Mouse (Mus musculus): ENCODE data around the gene Nme9. TPM values are rescaled to one million over a fixed set of nuclear protein-coding genes. Genes with fewer than 3 reads are reported as not detected.

Gene Nme9
- polyA plus RNA-seq (2012; rRNA removed): 1.6 and 3.1 TPM in 2 replicates

DNA sequence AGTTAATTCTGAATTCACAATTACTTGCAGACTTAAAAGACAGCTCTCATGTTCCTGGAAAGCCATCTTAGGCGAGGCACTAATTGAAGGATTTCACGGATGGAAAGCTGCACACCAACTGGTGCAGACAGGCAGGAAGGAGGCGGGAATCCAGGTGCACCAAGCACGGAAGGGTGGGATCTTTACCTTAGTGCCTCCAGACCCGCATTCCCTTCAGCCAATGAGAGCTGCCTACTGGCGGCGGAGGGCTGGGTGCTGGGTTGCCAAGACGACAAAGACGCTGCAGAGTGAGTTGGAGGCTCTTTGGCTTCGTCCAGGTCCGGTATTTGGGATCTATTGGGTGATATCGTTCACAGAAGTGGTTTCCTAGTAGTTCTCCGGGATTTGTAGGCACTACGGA, at the start of gene Nme9:
Gene Nme9 (plus strand): TSS at position 315 of the 400 bp plus-strand sequence.
- no peak for DNase-seq (ENCODE audit: low read depth)

DNA sequence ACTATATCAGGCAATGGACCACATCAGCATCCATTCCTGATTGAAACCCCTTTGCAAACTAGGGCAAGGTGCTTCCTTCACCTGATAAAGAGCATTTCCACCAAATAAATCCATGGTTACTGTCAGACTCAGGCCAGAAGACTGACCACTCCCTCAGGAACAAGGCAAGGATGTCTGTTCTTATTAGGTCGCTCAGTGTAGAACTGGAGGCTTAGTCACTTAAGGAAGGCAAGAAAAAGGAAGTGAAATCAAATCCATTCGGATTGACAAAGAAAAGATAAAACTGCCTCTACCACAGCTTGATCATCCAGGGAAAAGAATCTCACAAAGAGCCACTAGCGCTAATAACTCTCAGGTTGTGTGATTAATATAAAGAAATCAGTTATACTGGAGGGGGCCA, 42.0 kb upstream of the Nme9 start:
- no peak for DNase-seq (ENCODE audit: low read depth)

DNA sequence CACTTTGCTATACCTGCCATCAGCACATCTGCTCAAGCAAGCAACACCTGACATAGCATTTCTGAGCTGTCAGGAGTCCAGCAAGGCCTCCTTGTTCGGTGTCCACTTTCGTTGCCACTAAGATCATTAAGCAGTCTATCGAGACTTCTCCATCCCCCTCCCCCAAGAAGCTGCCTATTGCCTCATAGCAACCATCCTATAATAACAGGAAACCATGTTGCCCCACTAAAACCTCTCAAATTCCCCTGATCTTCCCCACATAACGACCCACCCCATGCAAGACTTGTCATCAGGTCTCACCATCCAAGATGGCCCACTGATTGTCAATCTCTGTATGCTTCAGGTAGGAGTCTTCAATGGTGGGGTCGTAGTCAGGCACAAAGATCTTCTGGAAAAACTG, 40.2 kb upstream of the Nme9 start:
- DNase-seq (ENCODE audit: low read depth): no peak

DNA sequence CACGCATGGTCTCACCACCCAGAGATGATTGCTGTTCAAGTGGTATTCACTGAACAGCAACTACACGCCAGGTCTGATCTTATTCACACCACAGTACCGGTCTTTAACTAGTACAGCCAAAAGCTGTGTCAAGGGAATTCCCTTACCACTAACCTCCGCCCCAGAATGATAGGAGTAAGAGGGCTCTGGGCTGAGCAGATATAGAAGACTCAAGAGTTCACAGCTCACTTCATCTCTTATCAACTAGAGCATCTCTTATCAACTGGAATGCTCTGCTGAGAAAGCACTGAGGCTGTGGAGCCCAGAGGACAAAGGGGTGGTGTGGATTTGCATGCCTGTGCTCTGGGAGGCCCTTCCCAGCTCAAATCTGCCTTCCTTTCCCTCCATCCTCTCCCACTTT, 39.5 kb upstream of the Nme9 start:
- DNase-seq (ENCODE audit: low read depth): no peak

DNA sequence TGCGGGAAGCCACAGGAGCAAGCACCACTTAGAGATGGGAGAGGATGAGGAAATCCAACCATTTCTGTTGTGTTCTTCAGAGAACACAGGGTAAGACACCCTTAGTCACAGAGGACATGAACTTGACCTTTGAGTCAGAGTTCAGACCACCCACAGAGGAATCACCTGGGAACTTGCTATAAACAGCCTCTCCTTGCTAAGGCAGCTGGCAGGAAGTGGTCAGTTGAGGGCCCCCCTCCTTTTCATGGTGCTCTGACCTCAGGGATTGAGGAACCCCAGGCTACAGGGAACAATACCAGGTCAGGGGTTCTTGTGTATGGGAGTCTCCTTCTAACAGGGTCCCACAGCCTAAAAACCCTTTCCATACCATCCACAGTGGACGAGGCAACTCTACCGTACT, 34.5 kb upstream of the Nme9 start:
- DNase-seq (ENCODE audit: low read depth): no peak

DNA sequence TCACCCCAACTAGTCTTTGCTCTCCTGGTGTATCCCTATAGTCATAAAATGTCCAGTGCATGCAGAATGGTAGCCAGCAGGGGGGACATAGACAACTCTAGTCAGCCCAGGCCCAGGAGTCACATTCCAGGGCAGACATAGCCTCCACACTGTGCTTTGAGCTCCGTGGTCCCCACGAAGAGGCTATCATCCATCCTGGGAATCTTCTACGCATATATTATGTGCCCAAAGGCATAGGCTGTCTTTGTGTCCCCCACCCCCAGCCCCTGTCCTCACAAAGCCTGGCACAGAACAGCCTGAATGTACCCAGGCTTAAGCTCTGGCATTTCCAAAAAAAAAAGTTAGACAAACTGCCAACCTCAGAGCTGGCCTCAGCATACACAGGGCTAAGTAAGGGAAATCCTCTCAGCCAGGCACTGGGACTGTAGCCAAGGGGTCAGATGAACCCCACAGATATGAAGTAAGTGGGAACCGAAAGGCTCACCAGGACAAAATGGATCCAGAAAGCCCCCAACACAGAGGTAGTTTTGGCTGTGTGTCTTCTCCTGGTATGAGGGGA, 33.9 kb upstream of the Nme9 start:
- no peak for DNase-seq (ENCODE audit: low read depth)

DNA sequence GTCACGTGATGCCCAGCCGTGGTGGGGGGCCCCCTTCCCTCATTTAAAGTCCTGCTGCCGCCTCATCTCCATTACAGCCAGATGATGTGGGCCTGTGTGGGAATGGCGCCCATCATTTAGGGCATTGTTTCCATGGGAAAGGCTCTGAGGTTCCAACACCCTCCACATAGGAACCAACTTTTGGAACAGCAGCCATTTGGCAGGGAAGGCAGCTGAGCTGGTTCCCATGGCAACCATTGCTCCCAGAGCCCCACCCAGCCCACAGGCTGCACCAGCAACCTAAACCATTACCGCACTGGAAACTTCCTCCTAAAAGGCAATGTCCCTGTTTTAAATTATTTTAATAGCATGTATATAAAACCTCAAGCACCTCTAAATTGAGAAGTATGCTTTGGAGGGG, 32.9 kb upstream of the Nme9 start:
- no peak for DNase-seq (ENCODE audit: low read depth)

DNA sequence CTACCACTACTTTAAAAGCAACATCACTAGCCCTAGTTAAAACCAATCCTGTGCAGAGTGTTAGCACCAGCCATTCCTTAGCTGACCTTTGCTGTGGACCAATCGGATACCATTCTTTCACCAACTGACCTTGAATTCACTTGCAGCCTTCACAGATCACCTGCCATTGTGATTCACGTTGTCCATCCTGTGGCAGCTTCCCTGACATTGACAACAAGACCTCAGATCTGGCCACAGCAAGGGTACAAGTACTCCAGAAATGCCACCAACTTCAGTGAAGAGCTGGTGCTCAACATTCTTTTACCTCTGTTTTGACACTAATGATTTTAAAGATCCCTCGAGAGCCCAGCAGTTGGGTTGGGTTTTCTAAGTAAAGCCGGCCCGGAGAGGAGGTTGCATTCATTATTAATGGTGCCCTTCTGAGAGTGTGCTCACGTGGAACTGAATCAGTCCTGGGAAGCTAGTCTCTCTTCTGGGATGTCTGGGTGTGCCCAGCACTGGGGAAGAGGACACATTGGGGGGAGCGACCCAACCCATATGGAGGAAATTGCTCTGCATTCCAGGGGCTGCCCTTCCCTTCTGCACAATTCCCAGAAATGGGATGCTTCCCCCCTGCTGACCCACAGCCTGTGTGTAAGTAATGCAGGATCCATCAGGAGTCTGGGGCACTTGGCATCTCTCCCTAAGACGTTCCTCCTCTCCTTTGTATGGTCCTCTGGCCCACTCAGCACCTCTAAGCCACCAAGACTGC, 31.1 kb upstream of the Nme9 start:
- DNase-seq (ENCODE audit: low read depth): no peak

DNA sequence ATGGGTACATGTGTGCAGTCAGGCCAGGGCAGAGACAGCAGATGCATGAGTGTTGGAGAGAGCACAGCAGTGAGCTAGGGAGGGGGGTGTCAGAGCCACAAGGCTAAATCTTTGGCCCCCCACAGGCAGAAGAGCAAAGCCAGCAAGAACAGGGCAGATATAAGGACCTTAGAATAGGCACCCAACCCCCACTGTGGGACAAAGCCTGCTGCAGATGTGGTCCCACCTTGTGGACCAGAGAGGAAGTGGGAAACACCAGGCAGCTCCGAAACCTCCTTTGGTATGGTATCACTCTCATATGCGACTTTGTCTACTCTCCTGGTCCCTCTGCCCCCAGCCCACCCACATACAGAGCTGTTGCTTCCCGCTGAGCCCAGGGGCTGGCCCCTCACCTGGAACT, 29.4 kb upstream of the Nme9 start:
- no peak for DNase-seq (ENCODE audit: low read depth)

DNA sequence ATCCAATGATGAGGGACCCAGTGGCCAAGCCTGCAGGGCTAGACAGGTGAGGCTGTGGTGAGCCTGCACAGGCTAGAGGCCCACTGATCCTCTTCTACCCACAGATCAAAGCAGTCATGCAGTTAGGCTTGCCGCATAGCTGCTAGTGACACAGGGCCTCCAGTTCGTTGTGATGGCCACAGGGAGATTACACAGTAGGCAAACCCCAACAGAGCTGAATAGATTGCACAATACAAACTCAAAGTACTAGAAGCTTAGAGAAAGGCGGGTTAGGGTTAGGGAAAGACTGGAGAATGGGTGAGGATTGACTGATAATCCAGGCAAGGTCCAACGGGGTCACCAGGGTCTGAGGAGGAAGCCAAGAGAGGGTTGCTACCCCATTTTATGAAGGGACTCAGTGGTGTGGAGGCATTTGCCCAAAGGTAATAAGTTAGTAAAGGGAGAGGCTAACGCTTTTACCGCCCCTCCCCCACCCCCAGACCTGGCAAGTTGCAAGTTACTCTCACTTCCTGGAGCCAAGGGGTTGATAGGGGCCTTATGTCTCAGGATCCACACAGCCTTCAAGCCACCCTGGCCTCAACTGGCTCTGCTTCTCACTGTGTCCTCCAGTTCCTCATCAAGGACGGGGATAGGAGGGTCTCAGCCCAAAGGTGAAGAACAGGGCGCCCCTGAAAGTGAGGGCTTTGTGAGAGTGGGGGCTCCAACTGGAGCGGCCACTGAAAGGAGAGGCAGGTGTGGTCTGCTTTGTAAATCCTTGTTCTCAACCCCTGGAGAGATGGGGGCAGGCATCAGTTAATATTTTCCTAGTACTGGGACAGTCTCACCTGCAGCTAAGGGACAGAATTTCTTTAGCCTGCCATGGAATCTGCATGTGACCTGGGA, 27.3 kb upstream of the Nme9 start:
- DNase-seq (ENCODE audit: low read depth): no peak

DNA sequence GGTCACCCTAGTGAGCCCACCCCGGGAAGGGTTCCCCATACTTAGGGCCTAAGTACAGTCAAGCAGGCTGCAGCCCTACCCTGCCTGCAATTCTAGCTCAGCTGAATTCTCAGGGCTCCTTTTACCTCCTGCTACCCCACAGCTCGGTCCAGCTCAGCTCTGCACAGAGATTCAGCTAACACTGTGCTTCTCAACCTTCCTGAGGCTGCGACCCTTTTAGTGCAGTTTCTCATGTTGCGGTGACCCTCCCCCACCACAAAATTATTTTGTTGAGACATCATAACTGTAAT, 26.8 kb upstream of the Nme9 start:
- no peak for DNase-seq (ENCODE audit: low read depth)

DNA sequence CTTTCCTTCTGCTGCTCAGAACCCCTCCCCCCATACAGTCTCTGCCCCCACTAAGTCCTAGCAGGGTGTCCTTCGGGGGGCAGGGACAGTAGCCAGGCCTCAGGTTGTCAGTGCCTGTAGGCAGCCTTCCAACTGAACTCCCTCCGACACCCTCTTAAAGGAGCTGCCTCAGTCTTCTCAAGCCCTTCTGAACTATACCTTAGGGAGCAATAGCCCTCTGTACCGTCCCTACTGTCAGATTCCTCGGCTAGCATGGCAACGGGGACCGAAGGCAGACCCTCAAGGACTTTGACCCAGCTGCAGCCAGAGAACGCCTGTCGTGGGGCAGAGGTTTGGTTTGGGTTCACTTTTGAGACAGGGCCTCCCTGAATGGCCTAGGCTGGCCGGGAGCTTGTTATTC, 26.0 kb upstream of the Nme9 start:
- no peak for DNase-seq (ENCODE audit: low read depth)

DNA sequence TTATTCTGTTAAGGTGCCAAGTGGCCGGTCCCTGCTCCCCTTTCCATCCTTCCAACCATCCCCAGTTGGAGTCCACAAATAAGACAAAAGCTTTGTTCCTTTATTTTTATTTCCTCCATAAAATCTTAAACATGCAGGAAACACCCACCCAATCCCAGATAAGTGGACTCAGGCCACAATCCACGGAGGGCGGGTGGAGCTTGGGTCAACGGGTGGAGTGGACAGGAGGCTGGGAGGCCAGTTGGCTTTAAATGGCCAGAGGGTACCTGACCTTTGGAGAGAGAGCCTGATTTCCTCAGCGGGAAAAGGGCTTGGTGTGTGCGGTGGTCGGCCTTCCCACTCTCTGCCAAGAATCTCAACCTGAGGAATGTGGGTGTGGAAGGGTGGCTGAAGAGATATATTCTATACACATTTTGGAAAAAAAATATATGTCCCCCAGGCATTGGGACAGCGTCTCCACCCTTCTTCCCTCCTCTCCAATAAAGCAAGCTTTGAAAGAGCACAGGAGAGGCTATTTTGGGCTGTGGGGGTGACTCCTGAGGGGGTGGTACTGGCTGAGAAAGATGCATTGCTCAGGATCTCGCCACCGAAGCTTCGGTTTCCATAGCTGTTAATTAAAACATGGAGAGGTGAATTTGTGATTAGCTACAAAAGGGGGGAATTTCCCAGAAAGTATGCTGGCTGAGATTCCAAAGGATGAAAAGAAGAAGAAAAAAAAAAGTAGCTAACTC, 22.5 kb upstream of the Nme9 start:
- DNase-seq (ENCODE audit: low read depth): no peak

DNA sequence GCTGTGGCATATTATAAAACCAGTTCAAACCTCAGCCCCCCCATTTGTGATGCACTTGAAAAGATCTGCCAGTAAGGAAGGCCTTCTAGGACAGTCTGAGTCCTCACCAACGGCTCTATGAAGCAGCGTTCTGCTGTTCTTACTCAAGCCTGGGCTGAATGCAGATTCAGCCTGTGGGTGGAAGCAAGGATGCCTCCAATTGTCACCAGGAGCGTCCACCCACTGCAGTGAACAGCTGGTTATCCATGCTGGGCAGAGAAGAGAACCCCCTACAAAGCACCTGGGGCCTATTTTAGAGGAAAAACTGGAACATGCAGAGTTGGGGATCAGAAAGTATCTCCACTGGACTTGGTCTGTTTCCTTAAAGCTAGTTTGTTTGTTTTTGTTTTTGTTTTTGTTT, 21.4 kb upstream of the Nme9 start:
- no peak for DNase-seq (ENCODE audit: low read depth)

DNA sequence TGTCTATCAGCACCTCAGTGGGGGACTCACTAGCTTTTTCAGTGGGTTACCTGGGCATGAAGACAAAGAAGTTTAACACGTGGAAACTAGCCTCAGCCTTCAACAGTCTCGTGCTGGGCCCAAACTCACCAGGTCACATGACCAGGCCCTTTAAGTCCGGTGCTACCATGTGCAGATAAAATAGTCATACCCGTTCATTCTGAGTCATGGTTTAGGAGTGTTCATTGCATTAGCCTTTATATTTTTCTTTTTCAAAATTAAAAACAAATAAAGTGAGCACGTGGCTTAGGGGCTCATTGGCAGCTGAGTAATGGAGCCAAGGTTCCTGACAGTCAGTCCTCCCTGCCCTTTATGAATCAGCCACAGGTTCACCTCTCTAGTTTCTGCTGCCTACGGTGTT, 20.5 kb upstream of the Nme9 start:
- DNase-seq (ENCODE audit: low read depth): no peak

DNA sequence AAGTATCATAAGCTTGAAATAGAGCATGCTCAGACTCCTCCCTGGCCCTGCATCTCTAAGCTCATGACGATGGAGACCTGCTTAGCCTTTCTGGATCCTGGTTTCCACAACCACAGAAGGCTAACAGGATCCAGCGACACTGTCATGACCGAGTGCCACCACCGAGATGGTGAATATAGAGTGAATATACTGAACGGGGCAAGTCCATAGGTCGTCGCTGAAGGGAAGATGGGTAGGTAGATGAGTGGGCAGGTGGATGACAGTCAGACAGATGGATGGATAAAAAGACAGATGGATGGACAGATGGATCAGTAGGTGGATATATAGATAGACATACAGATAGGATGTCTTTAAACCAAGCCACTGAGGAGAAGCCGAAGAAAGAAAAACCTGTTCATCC, 19.9 kb upstream of the Nme9 start:
- no peak for DNase-seq (ENCODE audit: low read depth)

DNA sequence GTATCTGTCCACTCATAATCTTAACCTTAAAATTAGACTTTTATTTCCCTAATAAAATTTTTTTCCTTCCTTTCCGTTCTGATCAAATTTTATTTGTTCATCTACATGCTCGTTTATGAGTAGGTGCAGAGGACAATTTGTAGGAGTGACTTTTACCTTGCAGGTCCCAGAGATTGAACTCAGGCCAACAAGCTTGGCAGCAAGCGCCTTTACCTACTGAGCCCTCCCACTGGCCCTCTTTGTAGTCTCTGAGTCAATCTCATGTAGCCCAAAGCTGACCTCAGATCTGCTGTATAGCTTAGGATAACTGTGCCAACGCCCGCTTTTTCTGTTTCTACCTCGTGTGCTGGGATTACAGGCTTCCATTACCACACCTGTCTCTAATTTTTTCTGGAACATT, 19.3 kb upstream of the Nme9 start:
- no peak for DNase-seq (ENCODE audit: low read depth)

DNA sequence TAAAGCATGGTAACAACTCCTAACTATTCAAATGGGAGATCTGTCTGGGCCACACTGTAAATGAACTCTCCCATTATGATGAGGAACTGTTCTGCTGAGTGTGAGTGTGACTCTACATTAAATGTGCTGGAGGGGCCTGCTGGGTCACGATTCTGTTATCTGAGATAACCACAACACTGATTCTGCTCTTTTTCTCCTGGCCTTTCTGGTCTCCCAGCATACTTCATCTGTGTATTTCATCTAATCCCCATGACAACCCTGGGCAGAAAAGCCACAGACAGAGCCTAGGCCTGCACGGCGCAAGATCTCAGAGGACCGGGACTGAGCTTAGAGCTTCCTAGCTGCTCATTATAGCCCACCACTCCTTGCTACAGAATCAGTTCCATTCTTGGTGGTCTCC, 18.8 kb upstream of the Nme9 start:
- no peak for DNase-seq (ENCODE audit: low read depth)

DNA sequence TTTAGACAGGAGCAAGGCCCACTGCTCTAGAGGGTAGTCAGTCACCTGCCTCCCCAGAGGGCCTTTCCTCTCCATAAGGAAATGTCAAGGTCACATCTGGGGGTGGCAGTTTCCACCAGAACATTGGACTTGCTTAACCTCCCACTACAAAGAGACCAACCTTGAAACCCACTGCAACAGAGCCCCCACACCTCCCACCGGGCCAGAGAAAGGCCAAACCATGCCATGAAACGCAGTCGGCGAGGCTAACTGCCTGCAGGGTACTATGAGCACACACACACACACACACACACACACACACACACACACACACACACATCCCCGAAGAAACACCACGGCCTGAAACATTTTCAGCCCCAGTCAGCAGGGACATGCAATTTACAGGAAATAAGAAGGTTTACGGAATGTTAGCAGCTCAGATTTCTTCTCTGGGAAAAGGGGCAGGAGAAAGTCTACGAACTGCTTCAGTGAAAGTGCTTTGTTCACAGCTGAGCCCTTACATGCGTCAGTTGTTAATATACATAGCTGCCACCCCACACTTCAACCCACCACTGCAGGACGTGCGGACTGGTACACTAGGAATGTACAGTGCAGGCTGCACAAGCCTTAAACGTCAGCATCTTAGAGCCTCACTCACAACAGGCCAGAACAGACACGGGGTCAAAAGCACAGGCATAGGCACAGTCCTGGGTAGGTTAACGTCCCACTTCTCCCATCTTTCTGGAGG, 16.2 kb upstream of the Nme9 start:
- DNase-seq (ENCODE audit: low read depth): no peak

DNA sequence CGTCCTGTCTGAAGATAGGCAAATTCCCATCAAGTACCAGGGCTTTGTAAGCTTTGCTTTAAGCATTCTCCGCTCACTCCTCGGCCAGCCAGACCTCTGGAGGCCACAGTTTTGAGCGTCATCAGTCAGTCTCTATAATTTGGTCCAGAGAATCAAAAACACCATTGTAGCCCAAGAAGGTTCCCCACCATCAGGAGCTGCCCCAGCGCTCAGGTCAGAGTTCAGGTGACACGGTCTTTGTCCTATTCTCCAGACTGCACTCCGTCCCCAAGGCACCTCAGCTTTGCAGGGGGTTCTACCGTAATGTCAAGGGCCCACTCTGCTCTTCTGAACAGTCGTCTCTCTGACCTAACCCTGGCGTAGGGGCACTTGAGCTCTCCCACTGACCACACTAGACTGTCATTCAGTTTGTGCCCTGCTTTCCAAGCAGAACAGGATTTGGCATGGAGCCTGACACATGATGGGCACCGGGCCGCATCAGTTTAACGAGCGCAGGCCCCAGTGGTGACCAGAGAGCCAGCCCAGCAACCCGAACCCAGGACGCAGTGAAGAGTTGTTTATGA, 15.6 kb upstream of the Nme9 start:
- DNase-seq (ENCODE audit: low read depth): no peak

Measured in gonadal fat pad, adult 2 months (tissue).